Mouse (Mus musculus): ENCODE data around the gene E2f2. TPM values are rescaled to one million over a fixed set of nuclear protein-coding genes. Genes with fewer than 3 reads are reported as not detected.

The E2f2 gene
- polyA plus RNA-seq, 1 experiment from 2014 or later = 2.5 TPM

GRCm38 (mm10) chr4:136239622-136240021 is 67.4 kb downstream of the E2f2 start:
- Histone ChIP-seq H3K9ac (ENCODE audit: low read length) (no peak overlapping the region), H3K36me3 (ENCODE audit: control insufficient read depth, insufficient read depth, low read length) (no peaks in the 10 kb centered on the region; the same call in 1 of the 2 replicates), H3K27me3 (ENCODE audit: control insufficient read depth, insufficient read depth, low read length) (peaks cover 29% of the 10 kb centered on the region), H3K4me3 (ENCODE audit: control insufficient read depth in 1 of 2, insufficient read depth in 1 of 2, low read depth in 1 of 2, low read length in 2 of 2) (no peak overlapping the region), H3K27ac (replicated peaks in 1 of 2; ENCODE audit: control insufficient read depth in 1 of 2, insufficient read depth in 1 of 2, low read depth in 2 of 2, low read length in 2 of 2) (no peak overlapping the region), H3K4me2 (ENCODE audit: low read length) (no peak overlapping the region), H3K4me1 (ENCODE audit: control insufficient read depth in 2 of 2, insufficient read depth in 2 of 2, low read length in 2 of 2) (peaks cover 3 to 7% of the 10 kb centered on the region in 2 experiments; a peak in 2 of 4 replicates), H3K9me3 (ENCODE audit: control insufficient read depth, low read length) (0 out of 2 replicates have a peak, but pooled peaks cover 2% of the 10 kb centered on the region)
- 23% methylated on average over 8 of the region's 8 CpGs for WGBS
- no peak for ATAC-seq (ENCODE audit: insufficient number of reproducible peaks, insufficient read depth, low FRiP score, low read depth)

GRCm38 (mm10) chr4:136240123-136240522 is 67.9 kb downstream of the E2f2 start:
- no peak overlapping the region for H3K9ac ChIP-seq (ENCODE audit: low read length)
- H3K36me3 ChIP-seq (ENCODE audit: control insufficient read depth, insufficient read depth, low read length) = no peaks in the 10 kb centered on the region; the same call in 1 of the 2 replicates
- H3K27ac ChIP-seq (replicated peaks in 1 of 2; ENCODE audit: control insufficient read depth in 1 of 2, insufficient read depth in 1 of 2, low read depth in 2 of 2, low read length in 2 of 2) = no peak overlapping the region
- 0 out of 2 replicates have a peak, but pooled peaks cover 2% of the 10 kb centered on the region for H3K9me3 ChIP-seq (ENCODE audit: control insufficient read depth, low read length)
- peaks cover 3 to 12% of the 10 kb centered on the region in 2 experiments; a peak in 2 of 4 replicates for H3K4me1 ChIP-seq (ENCODE audit: control insufficient read depth in 2 of 2, insufficient read depth in 2 of 2, low read length in 2 of 2)
- WGBS = 61% methylated on average over 14 of the region's 14 CpGs
- no peak overlapping the region for H3K4me3 ChIP-seq (ENCODE audit: control insufficient read depth in 1 of 2, insufficient read depth in 1 of 2, low read depth in 1 of 2, low read length in 2 of 2)
- ATAC-seq (ENCODE audit: insufficient number of reproducible peaks, insufficient read depth, low FRiP score, low read depth) = no peak
- peaks cover 29% of the 10 kb centered on the region for H3K27me3 ChIP-seq (ENCODE audit: control insufficient read depth, insufficient read depth, low read length)
- no peak overlapping the region for H3K4me2 ChIP-seq (ENCODE audit: low read length)

- no peak for ATAC-seq (ENCODE audit: insufficient number of reproducible peaks, insufficient read depth, low FRiP score, low read depth)
- no peaks in the 10 kb centered on the region for H3K9me3 ChIP-seq (ENCODE audit: control insufficient read depth, low read length)
- H3K27me3 ChIP-seq (ENCODE audit: control insufficient read depth, insufficient read depth, low read length) = peaks cover 33% of the 10 kb centered on the region
- no peak overlapping the region for H3K27ac ChIP-seq (replicated peaks in 1 of 2; ENCODE audit: control insufficient read depth in 1 of 2, insufficient read depth in 1 of 2, low read depth in 2 of 2, low read length in 2 of 2)
- no peak overlapping the region for H3K9ac ChIP-seq (ENCODE audit: low read length)
- H3K4me1 ChIP-seq (ENCODE audit: control insufficient read depth in 2 of 2, insufficient read depth in 2 of 2, low read length in 2 of 2) = peaks cover 5 to 16% of the 10 kb centered on the region in 2 experiments; a peak in 2 of 4 replicates
- no peak overlapping the region for H3K4me3 ChIP-seq (ENCODE audit: control insufficient read depth in 1 of 2, insufficient read depth in 1 of 2, low read depth in 1 of 2, low read length in 2 of 2)
- no peak overlapping the region for H3K4me2 ChIP-seq (ENCODE audit: low read length)
- 59% methylated on average over 8 of the region's 8 CpGs for WGBS
- no peaks in the 10 kb centered on the region; the same call in 1 of the 2 replicates for H3K36me3 ChIP-seq (ENCODE audit: control insufficient read depth, insufficient read depth, low read length)
Observed at GRCm38 (mm10) chr4:136240955-136241354, 68.8 kb downstream of the E2f2 start.

- Histone ChIP-seq H3K4me1 (ENCODE audit: control insufficient read depth in 2 of 2, insufficient read depth in 2 of 2, low read length in 2 of 2) (peaks cover 15 to 28% of the 10 kb centered on the region in 2 experiments), H3K9me3 (ENCODE audit: control insufficient read depth, low read length) (no peaks in the 10 kb centered on the region), H3K9ac (ENCODE audit: low read length) (no peak overlapping the region), H3K27me3 (ENCODE audit: control insufficient read depth, insufficient read depth, low read length) (peaks cover 35% of the 10 kb centered on the region), H3K27ac (replicated peaks in 1 of 2; ENCODE audit: control insufficient read depth in 1 of 2, insufficient read depth in 1 of 2, low read depth in 2 of 2, low read length in 2 of 2) (no peak overlapping the region), H3K4me3 (ENCODE audit: control insufficient read depth in 1 of 2, insufficient read depth in 1 of 2, low read depth in 1 of 2, low read length in 2 of 2) (no peak overlapping the region), H3K4me2 (ENCODE audit: low read length) (no peak overlapping the region), H3K36me3 (ENCODE audit: control insufficient read depth, insufficient read depth, low read length) (no peaks in the 10 kb centered on the region; the same call in 1 of the 2 replicates)
- WGBS = 44% methylated on average over 8 of the region's 8 CpGs
- ATAC-seq (ENCODE audit: insufficient number of reproducible peaks, insufficient read depth, low FRiP score, low read depth) = no peak
Observed at GRCm38 (mm10) chr4:136242065-136242703, 70.0 kb downstream of the E2f2 start.

GRCm38 (mm10) chr4:136242728-136243127 is 70.5 kb downstream of the E2f2 start:
- Histone ChIP-seq H3K27me3 (ENCODE audit: control insufficient read depth, insufficient read depth, low read length) (peaks cover 30% of the 10 kb centered on the region), H3K4me3 (ENCODE audit: control insufficient read depth in 1 of 2, insufficient read depth in 1 of 2, low read depth in 1 of 2, low read length in 2 of 2) (no peak overlapping the region), H3K4me1 (ENCODE audit: control insufficient read depth in 2 of 2, insufficient read depth in 2 of 2, low read length in 2 of 2) (peaks cover 15 to 34% of the 10 kb centered on the region in 2 experiments), H3K27ac (replicated peaks in 1 of 2; ENCODE audit: control insufficient read depth in 1 of 2, insufficient read depth in 1 of 2, low read depth in 2 of 2, low read length in 2 of 2) (no peak overlapping the region), H3K9ac (ENCODE audit: low read length) (no peak overlapping the region), H3K9me3 (ENCODE audit: control insufficient read depth, low read length) (no peaks in the 10 kb centered on the region), H3K36me3 (ENCODE audit: control insufficient read depth, insufficient read depth, low read length) (no peaks in the 10 kb centered on the region; the same call in 1 of the 2 replicates), H3K4me2 (ENCODE audit: low read length) (no peak overlapping the region)
- ATAC-seq (ENCODE audit: insufficient number of reproducible peaks, insufficient read depth, low FRiP score, low read depth) = no peak
- WGBS = 73% methylated on average over 7 of the region's 7 CpGs

GRCm38 (mm10) chr4:136244208-136244607 is 72.0 kb downstream of the E2f2 start:
- Histone ChIP-seq H3K27ac (replicated peaks in 1 of 2; ENCODE audit: control insufficient read depth in 1 of 2, insufficient read depth in 1 of 2, low read depth in 2 of 2, low read length in 2 of 2) (no peak overlapping the region), H3K9me3 (ENCODE audit: control insufficient read depth, low read length) (no peaks in the 10 kb centered on the region), H3K4me1 (ENCODE audit: control insufficient read depth in 2 of 2, insufficient read depth in 2 of 2, low read length in 2 of 2) (peaks cover 17 to 32% of the 10 kb centered on the region in 2 experiments), H3K4me3 (ENCODE audit: control insufficient read depth in 1 of 2, insufficient read depth in 1 of 2, low read depth in 1 of 2, low read length in 2 of 2) (no peak overlapping the region), H3K27me3 (ENCODE audit: control insufficient read depth, insufficient read depth, low read length) (peaks cover 15% of the 10 kb centered on the region), H3K36me3 (ENCODE audit: control insufficient read depth, insufficient read depth, low read length) (no peaks in the 10 kb centered on the region; the same call in 1 of the 2 replicates), H3K4me2 (ENCODE audit: low read length) (no peak overlapping the region), H3K9ac (ENCODE audit: low read length) (no peak overlapping the region)
- WGBS = 50% methylated on average over 7 of the region's 7 CpGs
- ATAC-seq (ENCODE audit: insufficient number of reproducible peaks, insufficient read depth, low FRiP score, low read depth) = no peak
